Mouse (Mus musculus): Measurements from ENCODE around the gene Lef1. TPM values are rescaled to one million over a fixed set of nuclear protein-coding genes. Genes with fewer than 3 reads are reported as not detected.

Lef1 gene
- total RNA-seq, 2 experiments from 2014 or later: 0.60 TPM; not detected in 1

GRCm38 (mm10) chr3:131237061-131237460 is 126.8 kb downstream of the Lef1 start:
- no peak for ATAC-seq (replicated peaks; ENCODE audit: low FRiP score, poor library complexity, severe bottlenecking)

GRCm38 (mm10) chr3:131237785-131238633 is 127.7 kb downstream of the Lef1 start:
- ATAC-seq (replicated peaks; ENCODE audit: low FRiP score, poor library complexity, severe bottlenecking): no peak

- no peak for ATAC-seq (replicated peaks; ENCODE audit: low FRiP score, poor library complexity, severe bottlenecking)
Measured at GRCm38 (mm10) chr3:131245766-131246578, 135.7 kb downstream of the Lef1 start.

GRCm38 (mm10) chr3:131246579-131247046 is 136.3 kb downstream of the Lef1 start:
- ATAC-seq (replicated peaks; ENCODE audit: low FRiP score, poor library complexity, severe bottlenecking): no peak

- no peak for ATAC-seq (replicated peaks; ENCODE audit: low FRiP score, poor library complexity, severe bottlenecking)
Measured at GRCm38 (mm10) chr3:131247447-131247846, 137.2 kb downstream of the Lef1 start.

- no peak for ATAC-seq (replicated peaks; ENCODE audit: low FRiP score, poor library complexity, severe bottlenecking)
Measured at GRCm38 (mm10) chr3:131247851-131248250, 137.6 kb downstream of the Lef1 start.

GRCm38 (mm10) chr3:131248444-131248843 is 138.2 kb downstream of the Lef1 start:
- ATAC-seq (replicated peaks; ENCODE audit: low FRiP score, poor library complexity, severe bottlenecking): no peak

- ATAC-seq (replicated peaks; ENCODE audit: low FRiP score, poor library complexity, severe bottlenecking): no peak
Measured at GRCm38 (mm10) chr3:131250283-131250682, 140.0 kb downstream of the Lef1 start.

- ATAC-seq (replicated peaks; ENCODE audit: low FRiP score, poor library complexity, severe bottlenecking): no peak
Measured at GRCm38 (mm10) chr3:131250978-131251377, 140.7 kb downstream of the Lef1 start.

GRCm38 (mm10) chr3:131251601-131252000 is 141.3 kb downstream of the Lef1 start:
- ATAC-seq (replicated peaks; ENCODE audit: low FRiP score, poor library complexity, severe bottlenecking): no peak

- no peak for ATAC-seq (replicated peaks; ENCODE audit: low FRiP score, poor library complexity, severe bottlenecking)
Measured at GRCm38 (mm10) chr3:131254991-131255390, 144.7 kb downstream of the Lef1 start.

GRCm38 (mm10) chr3:131255399-131255981 is 145.2 kb downstream of the Lef1 start:
- ATAC-seq (replicated peaks; ENCODE audit: low FRiP score, poor library complexity, severe bottlenecking): no peak

GRCm38 (mm10) chr3:131258921-131259320 is 148.7 kb downstream of the Lef1 start:
- ATAC-seq (replicated peaks; ENCODE audit: low FRiP score, poor library complexity, severe bottlenecking): no peak

GRCm38 (mm10) chr3:131259392-131259965 is 149.2 kb downstream of the Lef1 start:
- ATAC-seq (replicated peaks; ENCODE audit: low FRiP score, poor library complexity, severe bottlenecking): no peak

GRCm38 (mm10) chr3:131260418-131260817 is 150.1 kb downstream of the Lef1 start:
- no peak for ATAC-seq (replicated peaks; ENCODE audit: low FRiP score, poor library complexity, severe bottlenecking)

- ATAC-seq (replicated peaks; ENCODE audit: low FRiP score, poor library complexity, severe bottlenecking): no peak
Measured at GRCm38 (mm10) chr3:131263766-131264486, 153.7 kb downstream of the Lef1 start.

- no peak for ATAC-seq (replicated peaks; ENCODE audit: low FRiP score, poor library complexity, severe bottlenecking)
Measured at GRCm38 (mm10) chr3:131265516-131265915, 155.2 kb downstream of the Lef1 start.

- no peak for ATAC-seq (replicated peaks; ENCODE audit: low FRiP score, poor library complexity, severe bottlenecking)
Measured at GRCm38 (mm10) chr3:131266366-131267050, 156.2 kb downstream of the Lef1 start.

GRCm38 (mm10) chr3:131270381-131270780 is 160.1 kb downstream of the Lef1 start:
- no peak for ATAC-seq (replicated peaks; ENCODE audit: low FRiP score, poor library complexity, severe bottlenecking)

Data from erythroblast, adult 5-6 weeks (primary cell).